Mouse (Mus musculus) stomach, postnatal 0 days (tissue): ENCODE measurements around the gene Zc3h12a.

Experiments
- CTCF ChIP-seq: IDR thresholded peaks from 2 replicates; pipeline ENCODE4 v1.5.1; 2016; ENCODE audit warnings: antibody characterized with exemption, low read depth, mild to moderate bottlenecking, moderate library complexity
- EP300 ChIP-seq: optimal IDR thresholded peaks from 2 replicates; pipeline ENCODE3; 2016; ENCODE audit warnings: antibody characterized with exemption

DNA sequence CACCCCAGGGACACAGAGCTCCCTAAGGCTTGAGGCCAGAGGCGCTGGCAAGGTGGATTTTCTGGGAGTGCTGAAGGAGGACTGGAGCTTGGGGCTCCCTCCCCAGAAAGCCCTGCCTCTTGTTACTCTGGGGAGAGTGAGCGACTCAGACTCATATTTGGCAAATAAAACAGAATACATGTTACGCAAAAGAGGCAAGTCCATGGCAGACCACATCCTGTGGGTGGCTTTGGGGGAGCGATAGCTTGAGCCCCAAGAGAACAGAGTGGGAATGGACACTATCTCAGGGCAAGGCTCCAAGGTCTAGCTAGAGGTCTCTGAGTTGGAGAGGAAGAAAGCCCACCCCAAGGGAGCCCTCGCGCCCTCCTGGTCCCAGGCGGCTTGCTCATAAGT is 4.4 kb downstream of the Zc3h12a start:
- no peak for TF ChIP-seq CTCF
- no peak for TF ChIP-seq EP300
